In the genomic region with DNA sequence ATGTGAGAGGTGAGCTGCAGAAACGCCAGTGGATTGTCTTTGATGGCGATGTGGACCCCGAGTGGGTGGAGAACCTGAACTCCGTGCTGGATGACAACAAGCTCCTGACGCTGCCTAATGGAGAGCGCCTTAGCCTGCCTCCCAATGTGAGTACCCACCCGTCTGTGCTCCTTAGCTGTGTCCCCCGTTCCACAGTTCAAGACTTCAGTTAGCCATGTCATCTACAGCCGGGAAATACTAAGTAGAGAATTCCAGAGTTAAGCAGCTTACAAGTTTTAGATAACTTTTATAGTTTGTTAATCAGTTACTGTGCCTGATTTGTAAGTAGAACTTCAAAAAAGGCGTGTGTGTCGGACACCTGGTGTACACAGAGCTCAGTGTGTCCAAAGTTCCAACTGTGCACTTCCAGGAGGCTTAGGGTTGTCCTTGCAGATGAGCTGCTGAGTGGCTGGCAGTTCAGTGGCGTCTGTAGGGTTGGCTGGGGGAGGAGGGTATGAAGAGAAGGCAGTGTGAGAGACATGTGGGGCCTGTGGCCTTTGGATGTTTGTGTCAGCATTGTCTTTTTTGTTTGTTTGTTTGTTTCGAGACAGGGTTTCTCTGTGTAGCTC, we compare ENCODE assay signal across 27 mouse cellular contexts. TPM values are rescaled to one million over a fixed set of nuclear protein-coding genes. Genes with fewer than 3 reads are reported as not detected.
"Had no signal": no experiment of that assay in that cellular context is flagged by ENCODE, and none has a peak within 500 bp of the region (broad histone marks: within the 10 kb centered on the region; RNA-seq: fewer than 3 reads in every experiment).

No protein-coding gene starts in this region.

- H3K9me3 ChIP-seq: heart, embryonic 10.5 days; heart, embryonic 12.5 days; hindbrain, embryonic 10.5 days; hindbrain, embryonic 12.5 days; kidney, embryonic 15.5 days; limb, embryonic 13.5 days; limb, embryonic 15.5 days; liver, embryonic 12.5 days had no signal

- H3K27ac ChIP-seq: heart, adult 2 months; heart, embryonic 10.5 days; hindbrain, embryonic 10.5 days; hindbrain, embryonic 12.5 days; hindbrain, embryonic 14.5 days; kidney, embryonic 15.5 days; limb, embryonic 13.5 days; limb, embryonic 15.5 days; liver, embryonic 12.5 days; liver, embryonic 14.5 days had no signal

- DNase-seq: forebrain, postnatal 0 days; gastrocnemius, postnatal 14 days; gastrocnemius, postnatal 36 days; heart, adult 11 months; heart, adult 2 months; heart, postnatal 10 days; heart, postnatal 4 days; layer of hippocampus, adult 9-11 months; layer of hippocampus, postnatal 36 days; left cerebral cortex, postnatal 4 days had no signal

- H3K9ac ChIP-seq: forebrain, postnatal 0 days; heart, embryonic 12.5 days; hindbrain, embryonic 12.5 days; hindbrain, embryonic 14.5 days; kidney, embryonic 15.5 days; limb, embryonic 13.5 days; limb, embryonic 15.5 days; liver, embryonic 12.5 days; liver, embryonic 14.5 days had no signal

- H3K4me1 ChIP-seq: heart, embryonic 10.5 days; heart, embryonic 12.5 days; hindbrain, embryonic 10.5 days; hindbrain, embryonic 12.5 days; kidney, embryonic 15.5 days; limb, embryonic 13.5 days; limb, embryonic 15.5 days; liver, embryonic 12.5 days had no signal

- H3K4me2 ChIP-seq: heart, embryonic 12.5 days; hindbrain, embryonic 12.5 days; hindbrain, embryonic 14.5 days; kidney, embryonic 15.5 days; limb, embryonic 13.5 days; limb, embryonic 15.5 days; liver, embryonic 12.5 days had no signal

- H3K4me3 ChIP-seq: heart, adult 2 months; heart, embryonic 10.5 days; heart, embryonic 12.5 days; hindbrain, embryonic 10.5 days; hindbrain, embryonic 12.5 days; kidney, embryonic 15.5 days; limb, embryonic 13.5 days; limb, embryonic 15.5 days; liver, embryonic 12.5 days had no signal

- ATAC-seq: forebrain, postnatal 0 days; hindbrain, embryonic 16.5 days; inflammation-experienced regulatory T-cells, adult 6 months; liver, embryonic 12.5 days had no signal

- H3K27me3 ChIP-seq: heart, embryonic 12.5 days; hindbrain, embryonic 12.5 days; kidney, embryonic 15.5 days; limb, embryonic 13.5 days; limb, embryonic 15.5 days; liver, embryonic 12.5 days had no signal

RNA-seq across cellular contexts. Expression of gene 1700001K19Rik, which starts 44.8 kb away (rescaled TPM):
- polyA plus RNA-seq: forebrain, postnatal 0 days; heart, embryonic 10.5 days; heart, embryonic 12.5 days; heart, embryonic 14.5 days; heart, embryonic 16.5 days; hindbrain, embryonic 10.5 days; hindbrain, embryonic 12.5 days; large intestine, adult 2 months; limb, embryonic 13.5 days; liver, adult 2 months; liver, embryonic 12.5 days; liver, embryonic 14.5 days; liver, embryonic 16.5 days had no signal
